Mouse (Mus musculus): ENCODE results near the gene Cx3cl1. TPM values are rescaled to one million over a fixed set of nuclear protein-coding genes. Genes with fewer than 3 reads are reported as not detected.
A peak's percentile ranks its signal among the peaks of the same experiment; 100 is the strongest.

Cx3cl1 gene
- polyA plus RNA-seq, 2 experiments: 8.6 to 10.5 TPM

GRCm38 (mm10) chr8:94822637-94823560 is 51.1 kb downstream of the Cx3cl1 start:
- Histone ChIP-seq H3K9me3 (ENCODE audit: control insufficient read depth, low read length) (no peaks in the 10 kb centered on the region), H3K4me1 (ENCODE audit: control insufficient read depth, insufficient read depth, low read length) (no peaks in the 10 kb centered on the region), H3K36me3 (ENCODE audit: control insufficient read depth, insufficient read depth, low read length) (peaks cover 51% of the 10 kb centered on the region), H3K27ac (replicated peaks; ENCODE audit: low read depth, low read length) (no peak overlapping the region), H3K4me2 (replicated peaks; ENCODE audit: low read depth, low read length, severe bottlenecking) (no peak overlapping the region), H3K4me3 (replicated peaks; ENCODE audit: low read length) (no peak overlapping the region), H3K9ac (ENCODE audit: low read depth, low read length, severe bottlenecking) (no peak overlapping the region), H3K27me3 (ENCODE audit: control insufficient read depth, insufficient read depth, low read length) (no peaks in the 10 kb centered on the region)
- WGBS: 77% methylated on average over 23 of the region's 23 CpGs
- ATAC-seq (ENCODE audit: low FRiP score, low read depth) (peak; percentile 49; the same call in 1 of the 2 replicates), DNase-seq (ENCODE audit: low spot score) (peak; percentile 68)
- no peak for TF ChIP-seq POLR2A (IDR thresholded peaks at IDR 0.05; ENCODE audit: borderline replicate concordance, extremely low read depth, insufficient read depth, insufficient read length)

DNA sequence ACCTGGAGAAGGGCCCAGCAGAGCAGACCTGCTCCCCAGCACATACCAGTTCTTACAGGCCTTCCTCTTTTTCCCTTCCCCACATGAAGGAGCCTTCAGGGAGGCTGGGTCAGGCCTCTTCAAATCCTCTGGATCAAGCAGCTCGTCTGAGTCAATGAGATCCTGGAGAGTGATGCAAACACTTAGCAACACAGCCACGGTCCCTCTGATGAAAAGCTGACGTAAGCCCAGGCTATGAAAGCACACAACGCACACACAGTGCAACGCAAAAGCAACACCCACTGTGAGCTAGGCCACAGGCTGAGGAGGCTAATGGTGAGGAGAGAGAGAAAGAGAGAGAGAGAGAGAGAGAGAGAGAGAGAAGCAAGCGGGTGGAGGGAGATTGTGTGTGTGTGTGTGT is 53.4 kb downstream of the Cx3cl1 start:
- Histone ChIP-seq H3K4me2 (replicated peaks; ENCODE audit: low read depth, low read length, severe bottlenecking) (no peak overlapping the region), H3K27me3 (ENCODE audit: control insufficient read depth, insufficient read depth, low read length) (no peaks in the 10 kb centered on the region), H3K4me3 (replicated peaks; ENCODE audit: low read length) (no peak overlapping the region), H3K4me1 (ENCODE audit: control insufficient read depth, insufficient read depth, low read length) (no peaks in the 10 kb centered on the region), H3K27ac (replicated peaks; ENCODE audit: low read depth, low read length) (no peak overlapping the region), H3K36me3 (ENCODE audit: control insufficient read depth, insufficient read depth, low read length) (peaks cover 57% of the 10 kb centered on the region), H3K9me3 (ENCODE audit: control insufficient read depth, low read length) (no peaks in the 10 kb centered on the region), H3K9ac (ENCODE audit: low read depth, low read length, severe bottlenecking) (no peak overlapping the region)
- DNase-seq (ENCODE audit: low spot score) (no peak), ATAC-seq (ENCODE audit: low FRiP score, low read depth) (no peak)
- no peak for TF ChIP-seq POLR2A (IDR thresholded peaks at IDR 0.05; ENCODE audit: borderline replicate concordance, extremely low read depth, insufficient read depth, insufficient read length)
- 92% methylated on average over 6 of the region's 6 CpGs for WGBS

DNA sequence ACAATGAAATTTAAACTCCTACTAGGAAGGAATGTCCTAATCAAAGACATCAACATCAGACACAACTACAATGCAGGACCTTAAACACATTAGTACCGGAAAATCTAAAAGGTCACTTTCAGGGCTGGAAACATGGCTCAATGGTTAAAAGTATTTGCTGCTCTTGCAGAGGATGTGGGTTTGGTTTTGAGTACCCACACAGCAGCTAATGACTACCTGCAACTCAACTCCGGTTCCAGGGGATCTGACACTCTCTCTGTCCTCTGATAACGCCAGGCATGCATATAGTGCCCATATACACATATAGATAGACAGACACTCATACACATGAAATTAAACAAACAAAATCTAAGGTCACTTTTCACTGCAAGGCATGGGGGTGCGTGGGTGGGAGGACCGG is 54.4 kb downstream of the Cx3cl1 start:
- Histone ChIP-seq H3K4me2 (replicated peaks; ENCODE audit: low read depth, low read length, severe bottlenecking) (no peak overlapping the region), H3K9ac (ENCODE audit: low read depth, low read length, severe bottlenecking) (no peak overlapping the region), H3K9me3 (ENCODE audit: control insufficient read depth, low read length) (no peaks in the 10 kb centered on the region), H3K27ac (replicated peaks; ENCODE audit: low read depth, low read length) (no peak overlapping the region), H3K4me3 (replicated peaks; ENCODE audit: low read length) (no peak overlapping the region), H3K36me3 (ENCODE audit: control insufficient read depth, insufficient read depth, low read length) (peaks cover 62% of the 10 kb centered on the region), H3K27me3 (ENCODE audit: control insufficient read depth, insufficient read depth, low read length) (no peaks in the 10 kb centered on the region), H3K4me1 (ENCODE audit: control insufficient read depth, insufficient read depth, low read length) (no peaks in the 10 kb centered on the region)
- DNase-seq (ENCODE audit: low spot score) (no peak), ATAC-seq (ENCODE audit: low FRiP score, low read depth) (no peak)
- WGBS: 94% methylated on average over 5 of the region's 5 CpGs
- no peak for TF ChIP-seq POLR2A (IDR thresholded peaks at IDR 0.05; ENCODE audit: borderline replicate concordance, extremely low read depth, insufficient read depth, insufficient read length)

- Histone ChIP-seq H3K9ac (ENCODE audit: low read depth, low read length, severe bottlenecking) (no peak overlapping the region), H3K4me2 (replicated peaks; ENCODE audit: low read depth, low read length, severe bottlenecking) (no peak overlapping the region), H3K4me1 (ENCODE audit: control insufficient read depth, insufficient read depth, low read length) (no peaks in the 10 kb centered on the region), H3K27me3 (ENCODE audit: control insufficient read depth, insufficient read depth, low read length) (no peaks in the 10 kb centered on the region), H3K9me3 (ENCODE audit: control insufficient read depth, low read length) (no peaks in the 10 kb centered on the region), H3K4me3 (replicated peaks; ENCODE audit: low read length) (no peak overlapping the region), H3K36me3 (ENCODE audit: control insufficient read depth, insufficient read depth, low read length) (peaks cover 56% of the 10 kb centered on the region), H3K27ac (replicated peaks; ENCODE audit: low read depth, low read length) (no peak overlapping the region)
- no peak for ATAC-seq (ENCODE audit: low FRiP score, low read depth)
- TF ChIP-seq POLR2A (IDR thresholded peaks at IDR 0.05; ENCODE audit: borderline replicate concordance, extremely low read depth, insufficient read depth, insufficient read length): no peak
- WGBS: 87% methylated on average over 6 of the region's 6 CpGs
- DNase-seq (ENCODE audit: low spot score): no peak
Observed at GRCm38 (mm10) chr8:94828284-94828683, 56.5 kb downstream of the Cx3cl1 start.

Other genes with a start within 250 kb of the Cx3cl1 start
- 24.7 and 29.5 TPM in 2 replicates for gene Cpne2, start 239.0 kb upstream of the Cx3cl1 start, polyA plus RNA-seq (2012; rRNA removed)
- gene Cpne2, start 239.0 kb upstream of the Cx3cl1 start, polyA plus RNA-seq (2014; fragmentation: Nextera tagmentation; extraction: Ambion mirVana): 12.1 and 13.3 TPM in 2 replicates
- gene Rspry1, start 170.1 kb upstream of the Cx3cl1 start, polyA plus RNA-seq (2012; rRNA removed): 18.7 and 20.0 TPM in 2 replicates
- 36.1 and 39.5 TPM in 2 replicates for gene Rspry1, start 170.1 kb upstream of the Cx3cl1 start, polyA plus RNA-seq (2014; fragmentation: Nextera tagmentation; extraction: Ambion mirVana)
- 35.7 and 43.4 TPM in 2 replicates for gene Fam192a, start 170.0 kb upstream of the Cx3cl1 start, polyA plus RNA-seq (2012; rRNA removed)
- gene Fam192a, start 170.0 kb upstream of the Cx3cl1 start, polyA plus RNA-seq (2014; fragmentation: Nextera tagmentation; extraction: Ambion mirVana): 61.5 and 62.4 TPM in 2 replicates
- gene Arl2bp, start 105.4 kb upstream of the Cx3cl1 start, polyA plus RNA-seq (2012; rRNA removed): 111 and 125 TPM in 2 replicates
- gene Arl2bp, start 105.4 kb upstream of the Cx3cl1 start, polyA plus RNA-seq (2014; fragmentation: Nextera tagmentation; extraction: Ambion mirVana): 54.0 and 62.9 TPM in 2 replicates
- 1.6 and 2.1 TPM in 2 replicates for gene Pllp, start 75.7 kb upstream of the Cx3cl1 start, polyA plus RNA-seq (2012; rRNA removed)
- 0.95 and 3.6 TPM in 2 replicates for gene Pllp, start 75.7 kb upstream of the Cx3cl1 start, polyA plus RNA-seq (2014; fragmentation: Nextera tagmentation; extraction: Ambion mirVana)
- not detected in 2 replicates for gene Ccl22, start 26.4 kb upstream of the Cx3cl1 start, polyA plus RNA-seq (2012; rRNA removed)
- gene Ccl22, start 26.4 kb upstream of the Cx3cl1 start, polyA plus RNA-seq (2014; fragmentation: Nextera tagmentation; extraction: Ambion mirVana): 0.14 TPM in 1 of 2 replicates, not detected in the other
- gene Ccl17, start 38.4 kb downstream of the Cx3cl1 start, polyA plus RNA-seq (2012; rRNA removed): 0.45 TPM in 1 of 2 replicates, not detected in the other
- 0.67 TPM in 1 of 2 replicates, not detected in the other for gene Ccl17, start 38.4 kb downstream of the Cx3cl1 start, polyA plus RNA-seq (2014; fragmentation: Nextera tagmentation; extraction: Ambion mirVana)
- 84.5 and 88.1 TPM in 2 replicates for gene Coq9, start 66.3 kb downstream of the Cx3cl1 start, polyA plus RNA-seq (2012; rRNA removed)
- gene Coq9, start 66.3 kb downstream of the Cx3cl1 start, polyA plus RNA-seq (2014; fragmentation: Nextera tagmentation; extraction: Ambion mirVana): 72.4 and 86.0 TPM in 2 replicates
- 55.0 and 55.2 TPM in 2 replicates for gene Ciapin1, start 66.3 kb downstream of the Cx3cl1 start, polyA plus RNA-seq (2012; rRNA removed)
- gene Ciapin1, start 66.3 kb downstream of the Cx3cl1 start, polyA plus RNA-seq (2014; fragmentation: Nextera tagmentation; extraction: Ambion mirVana): 83.6 and 84.3 TPM in 2 replicates
- 129 and 135 TPM in 2 replicates for gene Polr2c, start 85.4 kb downstream of the Cx3cl1 start, polyA plus RNA-seq (2012; rRNA removed)
- gene Polr2c, start 85.4 kb downstream of the Cx3cl1 start, polyA plus RNA-seq (2014; fragmentation: Nextera tagmentation; extraction: Ambion mirVana): 135 and 140 TPM in 2 replicates
- gene Dok4, start 104.3 kb downstream of the Cx3cl1 start, polyA plus RNA-seq (2012; rRNA removed): 29.1 and 35.8 TPM in 2 replicates
- gene Dok4, start 104.3 kb downstream of the Cx3cl1 start, polyA plus RNA-seq (2014; fragmentation: Nextera tagmentation; extraction: Ambion mirVana): 23.3 and 26.9 TPM in 2 replicates
- gene Ccdc102a, start 146.1 kb downstream of the Cx3cl1 start, polyA plus RNA-seq (2012; rRNA removed): 60.1 and 60.7 TPM in 2 replicates
- gene Ccdc102a, start 146.1 kb downstream of the Cx3cl1 start, polyA plus RNA-seq (2014; fragmentation: Nextera tagmentation; extraction: Ambion mirVana): 52.9 and 66.3 TPM in 2 replicates
- 0.45 and 0.90 TPM in 2 replicates for gene Adgrg5, start 151.7 kb downstream of the Cx3cl1 start, polyA plus RNA-seq (2012; rRNA removed)
- 0.23 and 0.33 TPM in 2 replicates for gene Adgrg5, start 151.7 kb downstream of the Cx3cl1 start, polyA plus RNA-seq (2014; fragmentation: Nextera tagmentation; extraction: Ambion mirVana)
- 25.6 and 35.2 TPM in 2 replicates for gene Adgrg1, start 202.7 kb downstream of the Cx3cl1 start, polyA plus RNA-seq (2012; rRNA removed)
- gene Adgrg1, start 202.7 kb downstream of the Cx3cl1 start, polyA plus RNA-seq (2014; fragmentation: Nextera tagmentation; extraction: Ambion mirVana): 17.6 and 20.4 TPM in 2 replicates
- gene Adgrg3, start 245.7 kb downstream of the Cx3cl1 start, polyA plus RNA-seq (2012; rRNA removed): 6.7 and 8.0 TPM in 2 replicates
- 3.3 and 4.3 TPM in 2 replicates for gene Adgrg3, start 245.7 kb downstream of the Cx3cl1 start, polyA plus RNA-seq (2014; fragmentation: Nextera tagmentation; extraction: Ambion mirVana)